Mouse (Mus musculus): ENCODE results near the gene Fancc. TPM values are rescaled to one million over a fixed set of nuclear protein-coding genes. Genes with fewer than 3 reads are reported as not detected.

Gene Fancc
- polyA plus RNA-seq, 1 experiment from 2014 or later, result 23.4 TPM

- WGBS, result 84% methylated on average over 2 of the region's 2 CpGs
- DNase-seq (ENCODE audit: low spot score), result no peak
- H3K4me1 ChIP-seq (replicated peaks), result no peaks in the 10 kb centered on the region
These were observed 94.3 kb downstream of the Fancc start for GRCm38 (mm10) chr13:63402823-63403222.

GRCm38 (mm10) chr13:63400069-63400468 is 97.0 kb downstream of the Fancc start:
- H3K4me1 ChIP-seq (replicated peaks), result no peaks in the 10 kb centered on the region
- peaks cover 14% of the 10 kb centered on the region; the same call in 1 of the 2 replicates for H3K36me3 ChIP-seq
- 93% methylated on average over 6 of the region's 6 CpGs for WGBS
- H3K27me3 ChIP-seq (ENCODE audit: insufficient read depth, poor library complexity, severe bottlenecking), result no peaks in the 10 kb centered on the region
- H3K27ac ChIP-seq, result no peak overlapping the region
- DNase-seq (ENCODE audit: low spot score), result no peak
- H3K4me3 ChIP-seq, result no peak overlapping the region
- H3K9me3 ChIP-seq, result no peaks in the 10 kb centered on the region

More at GRCm38 (mm10) chr13:63402823-63403222, 94.3 kb downstream of the Fancc start:
- H3K9me3 ChIP-seq, result no peaks in the 10 kb centered on the region
- no peaks in the 10 kb centered on the region for H3K27me3 ChIP-seq (ENCODE audit: insufficient read depth, poor library complexity, severe bottlenecking)
- H3K4me3 ChIP-seq, result no peak overlapping the region
- H3K27ac ChIP-seq, result no peak overlapping the region
- peaks cover 5% of the 10 kb centered on the region; the same call in 1 of the 2 replicates for H3K36me3 ChIP-seq

- Histone ChIP-seq H3K36me3 (peaks cover 14% of the 10 kb centered on the region; the same call in 1 of the 2 replicates), H3K4me3 (no peak overlapping the region), H3K9me3 (no peaks in the 10 kb centered on the region), H3K4me1 (replicated peaks) (no peaks in the 10 kb centered on the region), H3K27me3 (ENCODE audit: insufficient read depth, poor library complexity, severe bottlenecking) (no peaks in the 10 kb centered on the region), H3K27ac (no peak overlapping the region)
- no peak for DNase-seq (ENCODE audit: low spot score)
- WGBS, result 94% methylated on average over 1 of the region's 1 CpGs
These were observed 99.7 kb downstream of the Fancc start for GRCm38 (mm10) chr13:63397420-63397819.

GRCm38 (mm10) chr13:63394304-63395063 is 102.6 kb downstream of the Fancc start:
- H3K4me1 ChIP-seq (replicated peaks), result no peaks in the 10 kb centered on the region
- 82% methylated on average over 7 of the region's 7 CpGs for WGBS
- peaks cover 10% of the 10 kb centered on the region; the same call in 1 of the 2 replicates for H3K36me3 ChIP-seq
- no peak overlapping the region for H3K27ac ChIP-seq
- H3K9me3 ChIP-seq, result no peaks in the 10 kb centered on the region
- H3K4me3 ChIP-seq, result no peak overlapping the region
- H3K27me3 ChIP-seq (ENCODE audit: insufficient read depth, poor library complexity, severe bottlenecking), result no peaks in the 10 kb centered on the region
- no peak for DNase-seq (ENCODE audit: low spot score)

- Histone ChIP-seq H3K27me3 (ENCODE audit: insufficient read depth, poor library complexity, severe bottlenecking) (no peaks in the 10 kb centered on the region), H3K4me3 (no peak overlapping the region), H3K27ac (no peak overlapping the region), H3K9me3 (no peaks in the 10 kb centered on the region), H3K36me3 (no peaks in the 10 kb centered on the region), H3K4me1 (replicated peaks) (no peaks in the 10 kb centered on the region)
- WGBS, result 90% methylated on average over 2 of the region's 2 CpGs
- DNase-seq (ENCODE audit: low spot score), result no peak
These were observed 111.8 kb downstream of the Fancc start for GRCm38 (mm10) chr13:63385234-63385633.

GRCm38 (mm10) chr13:63384775-63385174 is 112.3 kb downstream of the Fancc start:
- WGBS, result 89% methylated on average over 3 of the region's 3 CpGs
- no peak for DNase-seq (ENCODE audit: low spot score)
- Histone ChIP-seq H3K27me3 (ENCODE audit: insufficient read depth, poor library complexity, severe bottlenecking) (no peaks in the 10 kb centered on the region), H3K4me1 (replicated peaks) (no peaks in the 10 kb centered on the region), H3K36me3 (no peaks in the 10 kb centered on the region), H3K9me3 (no peaks in the 10 kb centered on the region), H3K27ac (no peak overlapping the region), H3K4me3 (no peak overlapping the region)

- H3K9me3 ChIP-seq, result no peaks in the 10 kb centered on the region
These were observed 114.9 kb downstream of the Fancc start for GRCm38 (mm10) chr13:63382206-63382605.

GRCm38 (mm10) chr13:63373460-63374166 is 123.5 kb downstream of the Fancc start:
- Histone ChIP-seq H3K27ac (no peak overlapping the region), H3K27me3 (ENCODE audit: insufficient read depth, poor library complexity, severe bottlenecking) (no peaks in the 10 kb centered on the region), H3K36me3 (no peaks in the 10 kb centered on the region), H3K4me3 (no peak overlapping the region), H3K9me3 (no peaks in the 10 kb centered on the region), H3K4me1 (replicated peaks) (no peaks in the 10 kb centered on the region)
- DNase-seq (ENCODE audit: low spot score), result no peak
- WGBS, result 87% methylated on average over 7 of the region's 7 CpGs

More at GRCm38 (mm10) chr13:63382206-63382605, 114.9 kb downstream of the Fancc start:
- H3K27me3 ChIP-seq (ENCODE audit: insufficient read depth, poor library complexity, severe bottlenecking), result no peaks in the 10 kb centered on the region
- H3K4me3 ChIP-seq, result no peak overlapping the region
- DNase-seq (ENCODE audit: low spot score), result no peak
- 70% methylated on average over 2 of the region's 2 CpGs for WGBS
- H3K4me1 ChIP-seq (replicated peaks), result no peaks in the 10 kb centered on the region
- no peaks in the 10 kb centered on the region for H3K36me3 ChIP-seq
- no peak overlapping the region for H3K27ac ChIP-seq

- H3K27ac ChIP-seq, result no peak overlapping the region
- no peaks in the 10 kb centered on the region for H3K9me3 ChIP-seq
- H3K36me3 ChIP-seq, result no peaks in the 10 kb centered on the region
- no peak for DNase-seq (ENCODE audit: low spot score)
- H3K4me1 ChIP-seq (replicated peaks), result no peaks in the 10 kb centered on the region
- 89% methylated on average over 3 of the region's 3 CpGs for WGBS
- no peaks in the 10 kb centered on the region for H3K27me3 ChIP-seq (ENCODE audit: insufficient read depth, poor library complexity, severe bottlenecking)
- no peak overlapping the region for H3K4me3 ChIP-seq
These were observed 135.3 kb downstream of the Fancc start for GRCm38 (mm10) chr13:63361755-63362154.

- DNase-seq (ENCODE audit: low spot score), result no peak
- H3K27ac ChIP-seq, result no peak overlapping the region
- H3K36me3 ChIP-seq, result no peaks in the 10 kb centered on the region
- H3K9me3 ChIP-seq, result no peaks in the 10 kb centered on the region
- H3K27me3 ChIP-seq (ENCODE audit: insufficient read depth, poor library complexity, severe bottlenecking), result no peaks in the 10 kb centered on the region
- no peak overlapping the region for H3K4me3 ChIP-seq
- 89% methylated on average over 4 of the region's 4 CpGs for WGBS
- H3K4me1 ChIP-seq (replicated peaks), result no peaks in the 10 kb centered on the region
These were observed 136.8 kb downstream of the Fancc start for GRCm38 (mm10) chr13:63360111-63360885.

GRCm38 (mm10) chr13:63359393-63359792 is 137.7 kb downstream of the Fancc start:
- WGBS, result 91% methylated on average over 4 of the region's 4 CpGs
- no peaks in the 10 kb centered on the region for H3K9me3 ChIP-seq
- DNase-seq (ENCODE audit: low spot score), result no peak
- no peaks in the 10 kb centered on the region for H3K27me3 ChIP-seq (ENCODE audit: insufficient read depth, poor library complexity, severe bottlenecking)
- H3K4me1 ChIP-seq (replicated peaks), result no peaks in the 10 kb centered on the region
- no peak overlapping the region for H3K4me3 ChIP-seq
- no peak overlapping the region for H3K27ac ChIP-seq
- H3K36me3 ChIP-seq, result no peaks in the 10 kb centered on the region

- 38% methylated on average over 3 of the region's 3 CpGs for WGBS
- no peaks in the 10 kb centered on the region for H3K4me1 ChIP-seq (replicated peaks)
- H3K9me3 ChIP-seq, result no peaks in the 10 kb centered on the region
- no peak overlapping the region for H3K27ac ChIP-seq
- peak; percentile 51 for DNase-seq (ENCODE audit: low spot score)
- H3K27me3 ChIP-seq (ENCODE audit: insufficient read depth, poor library complexity, severe bottlenecking), result no peaks in the 10 kb centered on the region
- H3K4me3 ChIP-seq, result no peak overlapping the region
- no peaks in the 10 kb centered on the region for H3K36me3 ChIP-seq
These were observed 140.5 kb downstream of the Fancc start for GRCm38 (mm10) chr13:63356558-63356957.
